Mouse (Mus musculus) hematopoietic stem cell, adult 5-6 weeks (primary cell): ENCODE measurements at regions not wholly inside any gene's neighbourhood (a gene's known extent, or its start where the extent isn't known, plus 50 kb on each side); places are given as distances from the start of the nearest gene placed in this dataset.

Experiments used
- ATAC-seq, 2 experiments: fragments of 125-278 bp in 1 of 2; replicated peaks in 1 of 2; 2 replicates each; pipeline ENCODE4 v1.8.0; 2016 to 2017; ENCODE audit warnings: inconsistent platforms in 2 of 2, mild to moderate bottlenecking in 2 of 2, moderate number of reproducible peaks in 2 of 2, low read depth in 1 of 2, moderate TSS enrichment in 1 of 2; ENCODE audit not compliant: low FRiP score in 2 of 2, poor library complexity in 2 of 2, severe bottlenecking in 2 of 2, insufficient read depth in 1 of 2, low TSS enrichment in 1 of 2

DNA sequence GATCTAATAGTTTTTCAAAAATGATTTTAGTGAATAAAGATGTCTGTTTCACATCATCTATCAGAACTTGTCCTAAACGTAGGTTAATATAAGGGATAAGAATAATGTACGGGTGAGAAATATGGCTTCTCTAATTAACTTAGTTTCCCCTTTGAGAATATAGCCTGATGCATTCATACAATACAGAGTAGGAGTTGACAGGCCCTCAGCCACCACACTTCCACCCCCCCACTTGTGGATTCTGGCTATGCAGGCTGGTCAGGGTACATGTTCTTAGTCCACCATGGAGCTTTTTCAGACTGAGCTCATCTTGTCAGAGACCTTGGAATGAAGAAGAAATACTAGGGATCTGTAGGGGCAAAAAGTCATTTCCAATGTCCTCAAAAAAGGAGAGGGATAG lies 80.1 kb downstream of the Anxa1 start:
- ATAC-seq = no peak

DNA sequence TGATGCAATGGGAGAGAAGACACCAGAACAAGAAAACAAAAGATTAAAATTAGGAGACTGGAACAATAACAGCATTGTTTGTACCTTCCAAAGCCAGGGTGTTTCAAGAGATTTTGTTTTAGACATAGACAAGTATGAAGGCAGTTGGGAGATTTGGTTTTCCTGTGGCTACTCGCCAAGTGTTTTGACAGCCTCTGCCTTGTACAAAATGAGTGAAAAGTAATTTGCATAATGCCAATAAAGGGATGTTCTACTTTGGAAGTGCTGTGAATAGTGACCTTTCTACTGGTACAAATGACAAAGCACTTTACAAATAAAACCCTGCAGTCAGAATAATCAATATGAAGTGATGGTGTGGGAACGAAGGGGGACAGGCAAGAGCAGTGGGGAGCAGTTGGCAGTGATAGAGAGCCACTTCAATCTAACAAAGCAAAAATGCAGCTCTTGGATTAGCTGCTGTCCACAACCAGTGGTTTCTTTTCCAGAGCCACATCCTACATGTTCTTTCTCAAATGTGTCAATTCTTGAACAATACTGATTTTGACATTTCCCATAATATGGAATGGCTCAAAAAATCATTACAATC lies 90.6 kb downstream of the Anxa1 start:
- ATAC-seq = no peak

DNA sequence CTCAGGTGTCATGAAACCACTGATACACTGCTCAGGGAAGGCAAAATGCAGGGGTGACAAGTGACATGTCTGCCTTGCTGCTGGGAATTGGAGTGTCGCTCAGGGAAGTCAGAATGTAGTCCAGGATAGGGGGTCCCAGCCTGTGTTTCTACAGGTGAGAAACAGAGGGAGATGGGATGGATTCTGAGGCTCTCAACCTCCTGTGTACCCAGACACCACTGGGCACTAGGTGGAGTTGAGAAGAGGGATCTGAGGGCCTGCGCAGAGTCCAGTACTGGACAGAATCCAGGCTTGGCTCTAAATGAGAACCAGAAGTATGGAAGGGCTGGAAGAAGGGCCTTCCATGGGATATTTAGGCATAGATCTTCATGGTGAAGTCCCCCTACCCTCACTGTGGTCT lies 92.3 kb downstream of the Anxa1 start:
- ATAC-seq = no peak

DNA sequence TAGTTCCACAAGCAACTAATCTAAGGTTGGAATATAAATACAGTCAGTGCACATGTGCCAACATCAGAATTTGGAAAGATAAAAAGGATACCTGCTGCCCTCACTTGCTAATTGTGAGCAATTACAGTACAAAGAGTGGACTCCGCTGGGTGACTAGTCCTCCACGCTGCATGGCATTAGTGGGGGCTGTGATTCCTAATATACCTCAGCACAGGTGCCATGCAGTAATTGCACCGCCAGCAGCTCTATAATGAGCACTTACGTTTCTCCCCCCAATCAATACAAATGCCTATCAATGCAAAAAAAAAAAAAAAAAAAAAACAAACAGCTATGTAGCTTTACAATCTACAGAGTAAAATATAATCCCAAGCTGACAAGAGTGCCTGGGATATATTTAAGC lies 105.6 kb downstream of the Anxa1 start:
- ATAC-seq = no peak

DNA sequence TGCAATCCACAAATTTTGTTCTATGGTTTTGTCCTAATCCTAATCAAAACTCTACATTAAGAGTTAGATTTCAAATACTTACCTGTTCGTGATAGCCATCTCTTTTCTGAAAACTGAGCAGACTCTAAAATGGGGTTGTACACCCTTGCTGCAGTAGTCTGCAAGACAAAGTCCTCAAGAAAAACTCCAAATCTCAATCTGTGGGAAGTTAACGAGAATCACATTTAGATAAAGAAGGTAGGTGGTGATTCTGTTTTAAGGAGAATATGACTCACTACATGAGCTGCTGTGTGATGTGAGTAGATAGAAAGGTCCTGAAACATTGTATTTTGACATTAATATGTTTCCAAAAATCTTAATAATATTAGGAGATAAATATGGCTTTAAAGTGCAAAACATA lies 107.6 kb downstream of the Anxa1 start:
- ATAC-seq = no peak

DNA sequence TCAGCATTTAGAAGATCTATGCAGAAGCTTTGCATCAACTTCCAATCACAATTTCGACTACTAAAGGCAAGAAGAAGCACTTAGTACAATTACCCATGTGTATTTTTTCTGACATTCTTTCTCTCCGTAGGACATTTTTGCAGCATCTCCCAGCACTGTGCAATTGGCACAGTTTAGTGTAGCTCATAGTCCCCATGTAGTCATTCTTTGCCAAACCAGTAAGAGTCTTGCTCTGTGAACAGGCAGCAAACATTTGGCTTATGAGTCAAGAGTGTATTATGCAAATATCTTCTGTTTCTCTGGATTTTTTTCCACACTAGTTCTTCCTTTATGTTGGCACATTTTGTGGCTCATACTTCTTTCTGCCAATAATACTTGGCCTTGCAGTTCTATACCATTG lies 129.2 kb downstream of the Anxa1 start:
- no peak for ATAC-seq

DNA sequence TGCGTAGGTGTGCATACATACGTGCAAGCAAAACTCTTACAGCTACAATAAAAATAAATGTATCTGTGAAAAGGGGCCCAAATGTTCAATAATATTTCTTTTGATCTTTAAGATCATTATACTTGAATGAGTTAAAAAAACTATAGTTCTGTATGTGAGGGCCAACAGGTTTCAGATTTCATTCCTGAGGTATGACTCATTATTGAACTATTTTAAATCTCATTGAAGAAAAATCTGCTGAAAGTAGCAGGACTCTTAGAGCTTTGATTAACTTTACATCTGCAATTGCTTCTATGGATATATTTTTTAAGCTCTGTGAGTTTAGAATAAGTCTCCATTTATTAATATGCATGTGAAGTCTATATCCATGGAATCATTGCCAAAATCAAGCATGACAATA lies 138.6 kb downstream of the Anxa1 start:
- no peak for ATAC-seq

DNA sequence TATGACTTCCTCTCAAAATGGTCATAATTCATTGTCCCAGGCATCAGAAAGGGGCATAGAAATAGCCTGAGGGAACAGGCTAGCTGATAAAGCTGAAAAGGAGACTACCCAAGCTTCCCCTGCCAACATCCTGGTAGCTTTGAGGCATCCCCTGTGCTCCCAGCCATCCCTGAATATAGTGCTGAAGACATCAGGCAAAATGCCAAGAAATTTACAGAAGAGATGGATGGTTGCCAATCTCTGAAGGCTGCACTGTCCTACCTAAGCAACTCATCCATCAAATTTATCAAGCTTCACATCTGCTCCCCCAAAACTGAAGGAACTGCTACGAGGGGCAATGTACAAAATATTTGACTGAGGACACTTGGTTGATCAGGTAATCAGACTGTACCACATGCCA lies 146.9 kb downstream of the Anxa1 start:
- ATAC-seq = no peak

DNA sequence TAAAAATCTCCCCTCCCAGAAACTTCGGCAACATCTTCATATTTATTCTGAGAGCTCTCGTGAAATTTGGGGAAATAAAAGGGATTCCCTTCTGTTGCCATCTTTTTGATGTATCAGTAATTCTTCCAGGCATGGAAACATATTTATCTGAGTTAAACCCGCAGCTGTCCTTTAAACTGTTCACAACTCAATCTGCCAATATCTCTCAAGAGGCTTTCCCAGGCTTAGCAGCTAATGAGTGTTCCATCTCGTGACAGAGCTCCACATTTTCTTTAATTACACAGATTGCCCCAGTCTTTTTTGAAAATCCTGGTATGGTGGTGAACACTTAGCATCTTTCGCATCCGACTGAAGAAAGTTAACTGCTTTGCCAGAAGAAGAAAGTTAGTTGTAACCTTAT lies 149.5 kb downstream of the Anxa1 start:
- ATAC-seq = no peak

DNA sequence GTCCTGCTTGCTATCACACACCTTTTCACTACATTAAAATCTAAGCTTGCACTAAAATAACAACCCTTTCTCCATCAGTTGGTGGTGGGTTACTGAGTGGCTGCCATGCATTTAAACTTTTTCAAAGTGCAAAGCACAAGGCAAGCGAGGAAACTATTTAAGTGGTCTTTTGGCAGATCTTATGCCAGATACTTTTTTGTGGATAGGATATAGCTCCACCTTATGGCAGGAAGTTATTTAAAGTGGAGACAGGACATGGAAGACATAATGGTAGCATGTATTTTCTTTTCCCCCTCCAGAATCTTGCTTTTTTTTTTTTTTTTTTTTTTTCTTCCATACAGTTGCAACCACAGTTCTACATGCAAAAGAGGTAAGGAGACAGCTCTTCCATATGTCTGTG lies 150.3 kb downstream of the Anxa1 start:
- no peak for ATAC-seq

DNA sequence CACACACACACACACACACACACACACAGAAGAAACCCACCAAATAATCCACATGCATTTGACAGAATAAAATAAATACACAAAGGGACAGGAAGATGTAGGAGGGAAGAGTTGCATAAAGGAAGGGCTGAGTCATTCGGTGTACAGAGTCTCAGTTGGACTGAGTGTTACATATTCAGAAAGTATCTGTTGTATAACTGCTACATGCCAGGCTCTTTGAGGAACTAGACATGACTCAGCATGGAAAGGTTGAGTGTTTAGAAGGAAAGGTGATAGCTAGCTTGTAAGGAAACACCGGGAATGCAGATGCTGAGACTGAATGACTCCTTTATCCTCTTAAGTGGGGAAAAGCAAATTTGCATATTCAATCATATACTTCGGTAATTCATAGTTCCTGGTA lies 151.3 kb downstream of the Anxa1 start:
- peak; percentile 46 to 69; a peak in 3 of 4 replicates for ATAC-seq

DNA sequence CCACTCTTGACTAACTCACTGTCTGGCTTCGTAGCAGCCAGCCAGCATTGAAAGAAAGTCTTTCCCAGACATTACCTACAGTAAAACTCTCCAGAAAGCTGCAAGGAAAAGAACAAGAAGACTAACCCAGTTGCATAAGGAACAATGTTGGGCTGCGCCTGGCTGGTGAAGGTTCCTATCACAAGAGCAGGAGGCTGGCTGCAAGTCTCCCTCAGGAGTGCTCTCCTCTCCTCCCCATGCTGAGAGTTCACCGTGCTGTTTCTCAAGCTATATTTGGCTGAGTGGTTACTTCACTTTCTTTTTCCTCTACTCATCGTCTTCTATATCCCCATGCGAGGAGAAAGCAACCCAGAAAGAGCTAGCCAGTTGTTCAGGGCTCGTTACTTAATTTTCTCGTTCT lies 164.0 kb downstream of the Anxa1 start:
- ATAC-seq = no peak

DNA sequence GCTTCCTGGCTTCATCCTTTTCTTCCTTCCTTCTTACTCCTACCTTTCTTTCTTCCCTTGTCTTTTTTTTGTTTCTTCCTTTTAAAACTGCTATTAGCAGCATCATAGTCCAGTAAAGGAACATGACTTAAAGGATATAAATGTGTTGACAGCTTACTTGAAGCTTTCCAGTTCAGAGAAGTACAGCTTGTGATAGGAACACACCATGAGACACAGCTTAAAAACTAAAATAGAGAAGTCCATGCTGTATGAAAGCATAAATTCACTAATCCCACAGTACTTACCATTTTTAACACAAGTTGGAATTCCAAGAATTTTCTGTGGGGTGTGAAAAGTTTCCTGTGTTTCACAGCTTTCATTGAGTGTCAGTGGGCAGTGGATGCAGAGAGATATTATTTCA lies 173.4 kb downstream of the Anxa1 start:
- no peak for ATAC-seq

DNA sequence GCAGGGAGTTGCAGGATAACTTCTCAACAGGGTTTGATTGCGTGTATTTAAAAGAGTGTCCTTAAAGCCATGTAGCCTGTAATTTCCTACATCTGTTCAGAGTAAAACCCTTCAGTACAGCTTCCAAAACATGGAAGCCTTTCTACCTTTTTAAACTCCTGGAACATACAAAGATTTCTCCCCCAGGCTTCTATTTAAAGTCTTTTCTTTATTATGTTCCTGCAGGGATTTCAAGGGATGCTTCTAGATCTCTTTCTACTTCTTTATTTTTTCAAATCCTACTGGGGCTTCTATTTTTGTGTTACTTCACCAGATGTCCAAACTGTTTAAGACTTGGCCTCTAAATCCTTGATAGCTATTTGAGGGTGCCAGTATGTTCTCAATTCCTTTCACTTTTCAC lies 196.2 kb downstream of the Anxa1 start:
- ATAC-seq = no peak

DNA sequence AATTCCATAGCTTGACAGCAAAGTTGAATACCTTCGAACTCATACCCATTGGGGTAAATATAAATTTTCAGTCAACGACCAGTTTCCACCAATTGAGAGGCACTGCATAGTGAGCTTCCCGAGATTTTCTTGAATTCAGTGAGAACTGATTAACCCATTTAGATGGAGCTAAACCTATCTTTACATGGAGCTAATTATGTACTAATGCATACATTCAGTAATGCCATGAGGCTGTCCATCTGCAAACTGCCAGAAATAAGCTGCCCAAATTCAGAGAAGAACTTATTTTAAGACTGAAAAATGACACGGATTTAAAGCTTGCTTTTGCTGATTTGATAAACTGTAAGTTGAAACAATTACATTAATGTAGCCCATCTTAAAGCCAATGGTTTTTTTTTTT lies 208.9 kb downstream of the Anxa1 start:
- no peak for ATAC-seq

DNA sequence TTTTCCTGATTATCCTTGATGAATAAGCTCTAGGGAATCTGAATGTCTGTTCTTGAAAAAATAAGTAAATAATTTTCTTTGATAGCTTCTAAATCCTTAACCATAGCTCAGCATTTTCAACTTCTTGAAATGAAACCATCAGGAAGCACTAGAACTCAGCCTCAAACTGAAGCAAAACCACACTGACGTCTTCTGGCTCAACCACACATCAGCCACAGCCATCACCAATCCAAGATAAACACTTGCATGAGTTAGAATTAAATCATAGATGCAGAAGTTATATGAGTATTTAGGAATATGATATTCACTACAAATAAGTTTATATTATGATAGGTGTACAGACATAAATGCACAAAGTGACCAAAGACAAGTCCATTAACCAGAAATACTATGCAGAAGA lies 229.2 kb downstream of the Anxa1 start:
- peak; percentile 69 to 75 for ATAC-seq

DNA sequence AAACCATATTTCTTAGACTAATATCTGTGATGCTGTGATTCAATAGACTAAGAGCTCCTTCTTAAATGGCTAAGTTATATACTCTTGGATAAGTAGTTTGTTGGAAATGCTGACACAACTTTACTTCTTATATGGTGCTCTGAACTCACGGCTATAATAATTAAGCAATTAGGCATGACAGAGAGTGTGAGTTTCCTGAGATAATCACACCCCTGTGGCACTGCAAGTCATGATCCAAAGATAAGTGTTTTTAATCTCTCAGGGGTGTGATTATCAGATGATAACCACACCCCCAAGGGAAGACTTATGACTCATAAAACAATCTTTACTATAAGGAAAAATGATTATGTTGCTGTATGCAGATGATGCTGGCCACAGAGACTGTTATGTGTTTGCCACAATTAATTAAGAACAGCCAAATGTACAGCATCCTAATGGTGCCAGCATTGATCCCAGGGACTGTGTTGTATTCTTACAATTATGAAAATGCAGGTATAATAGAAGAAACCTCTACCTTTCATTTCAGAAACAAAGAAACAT lies 234.3 kb downstream of the Anxa1 start:
- ATAC-seq = no peak

DNA sequence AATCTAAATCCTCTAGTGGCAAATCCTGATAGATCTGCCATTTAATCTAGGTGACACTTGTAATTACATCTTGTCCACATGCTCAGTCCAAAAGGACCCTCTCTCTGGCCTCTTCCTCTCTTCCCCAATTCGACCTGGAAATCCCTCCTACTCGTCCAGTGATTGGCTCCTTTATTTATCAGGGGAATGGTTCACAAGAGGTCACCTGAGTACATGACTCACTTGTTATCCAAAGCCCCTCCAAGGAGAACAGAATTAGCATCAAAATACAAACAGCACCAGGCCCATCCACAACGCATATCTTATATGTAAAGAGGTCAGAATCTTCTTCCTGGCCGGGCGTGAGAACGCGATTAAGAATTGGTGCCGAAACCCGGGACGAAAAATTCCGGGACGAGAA lies 251.2 kb downstream of the Anxa1 start:
- no peak for ATAC-seq

DNA sequence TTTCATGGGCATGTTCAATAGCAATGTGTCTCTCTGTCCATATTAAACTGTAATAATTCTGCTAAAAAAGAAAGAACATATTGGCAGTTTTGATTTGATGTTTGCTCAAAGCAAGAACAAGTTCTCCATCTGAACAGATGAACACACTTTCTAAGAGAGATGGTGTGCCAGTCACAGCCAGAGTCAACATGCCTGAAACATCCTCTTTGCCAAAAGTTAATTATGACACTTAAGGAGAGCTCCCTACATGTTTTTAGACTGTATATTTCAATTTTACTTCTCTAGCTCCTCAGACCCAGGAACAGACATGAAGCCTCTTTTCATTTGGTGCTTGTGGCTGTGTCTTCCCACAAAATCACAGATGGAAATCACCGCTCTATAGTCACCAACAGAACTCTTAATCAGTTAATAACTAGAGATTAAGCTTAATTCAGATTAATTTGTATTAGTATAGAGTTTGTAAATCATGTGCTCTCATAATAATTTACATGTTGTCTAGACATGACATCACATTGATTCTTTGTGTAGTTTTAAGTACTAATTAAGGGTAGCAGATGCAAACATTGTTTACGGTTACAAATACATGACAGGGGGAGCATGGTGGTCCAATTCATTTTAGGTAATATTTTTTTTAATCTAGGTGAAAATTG lies 267.1 kb downstream of the Anxa1 start:
- no peak for ATAC-seq
